Mouse (Mus musculus) cerebellum, adult 2 months (tissue): ENCODE measurements at regions not wholly inside any gene's neighbourhood (a gene's known extent, or its start where the extent isn't known, plus 50 kb on each side); places are given as distances from the start of the nearest gene placed in this dataset.

Source experiments
- CTCF ChIP-seq: fragments of 200-500 bp; IDR thresholded peaks from 2 replicates; pipeline ENCODE4 v1.5.1; 2011; ENCODE audit warnings: low read depth, mild to moderate bottlenecking, control low read depth, low read length, moderate library complexity, borderline replicate concordance; ENCODE audit not compliant: insufficient read depth
- POLR2A ChIP-seq: fragments of 200-500 bp; IDR thresholded peaks from 2 replicates; pipeline ENCODE4 v1.6.1; 2011; ENCODE audit warnings: low read length, control low read depth, borderline replicate concordance; ENCODE audit not compliant: insufficient read depth

- TF ChIP-seq CTCF: no peak
- TF ChIP-seq POLR2A: no peak
Measured at GRCm38 (mm10) chr16:39119811-39120210, 227.3 kb downstream of the Igsf11 start.
